Mouse (Mus musculus) embryonic fibroblast, embryonic 13.5 days (primary cell): ENCODE results near the gene Parp9. TPM values are rescaled to one million over a fixed set of nuclear protein-coding genes. Genes with fewer than 3 reads are reported as not detected.

Source experiments
- H3K27ac ChIP-seq: 2 replicates; pipeline ENCODE4 v1.5.1; 2012; ENCODE audit warnings: low read length, control low read depth, inconsistent platforms; ENCODE audit not compliant: insufficient read depth
- H3K4me1 ChIP-seq: 2 replicates; pipeline ENCODE4 v1.6.1; 2011; ENCODE audit warnings: low read length; ENCODE audit not compliant: control insufficient read depth, insufficient read depth
- H3K4me3 ChIP-seq: 2 replicates; pipeline ENCODE4 v1.5.1; 2011; ENCODE audit warnings: mild to moderate bottlenecking, control low read depth, low read length; ENCODE audit not compliant: insufficient read depth
- CTCF ChIP-seq: IDR thresholded peaks from 2 replicates; pipeline ENCODE4 v1.5.1; 2011; ENCODE audit warnings: mild to moderate bottlenecking, control low read depth, low read length, moderate library complexity, borderline replicate concordance; ENCODE audit not compliant: insufficient read depth
- POLR2A ChIP-seq: IDR thresholded peaks from 2 replicates; pipeline ENCODE4 v1.6.1; 2011; ENCODE audit warnings: low read depth, mild to moderate bottlenecking, control low read depth, low read length, moderate library complexity
- polyA plus RNA-seq: library from polyadenylated mRNA; stranded (reverse); fragments of >200 nt; gene quantifications from 2 replicates; pipeline ENCODE4 v1.2.4, GENCODE M21; 2011; ENCODE audit warnings: low read depth; ENCODE audit not compliant: missing spikeins, insufficient read length

Gene Parp9
- polyA plus RNA-seq, 1 experiment = 26.5 TPM

DNA sequence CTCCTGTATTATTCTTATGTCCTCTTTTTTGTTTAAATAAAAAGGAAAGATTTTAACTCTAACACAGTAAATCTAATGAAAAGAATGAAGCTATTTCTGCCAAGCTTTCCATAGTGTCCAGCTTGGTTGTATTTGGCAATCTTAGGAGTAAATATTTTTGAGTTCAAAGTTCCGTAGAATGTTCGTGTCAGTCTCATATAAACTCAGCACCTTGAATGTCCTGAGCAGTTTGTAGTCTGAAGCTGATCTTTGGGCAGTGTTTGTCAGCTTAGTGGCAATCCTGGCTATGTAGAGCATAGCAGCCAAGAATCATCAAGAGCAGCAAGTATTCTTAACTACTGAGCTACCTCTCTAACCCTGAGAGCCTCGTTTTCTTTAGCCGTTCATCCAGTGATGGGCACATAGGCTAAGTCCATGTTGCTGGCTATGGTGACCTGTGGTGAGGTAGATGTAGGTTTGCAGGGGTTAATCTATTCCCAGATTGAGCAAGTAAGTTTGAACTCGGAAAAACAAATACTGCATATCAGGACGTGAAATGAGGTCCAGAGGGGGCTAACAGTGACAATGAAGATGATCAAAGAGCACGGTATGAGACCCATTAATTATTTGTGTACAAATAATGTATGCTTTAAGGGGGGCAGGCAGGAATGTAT is 14.6 kb upstream of the Parp9 start:
- H3K4me3 ChIP-seq = no peak overlapping the region
- H3K27ac ChIP-seq = no peak overlapping the region
- TF ChIP-seq CTCF (no peak), POLR2A (no peak)
- no peaks in the 10 kb centered on the region for H3K4me1 ChIP-seq

DNA sequence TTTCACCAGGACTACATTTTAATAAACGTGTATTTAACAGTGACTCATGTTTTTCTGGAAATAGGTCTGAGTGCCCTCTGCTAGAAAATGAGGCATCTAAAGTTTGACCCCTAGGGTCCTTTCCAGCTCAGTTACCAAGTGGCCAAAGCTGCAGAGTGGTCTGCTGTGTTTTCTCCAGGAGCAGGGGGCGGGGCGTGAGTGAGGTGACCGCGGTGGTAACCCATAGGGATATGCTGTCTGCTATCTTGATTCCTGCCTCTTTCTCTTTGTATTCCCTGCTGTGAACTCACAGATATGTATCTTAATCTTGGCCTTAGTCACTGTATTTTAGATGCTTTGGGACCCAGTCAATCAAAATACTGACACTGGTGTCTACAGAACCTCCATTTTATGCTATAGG is 13.9 kb upstream of the Parp9 start:
- no peaks in the 10 kb centered on the region for H3K4me1 ChIP-seq
- no peak overlapping the region for H3K27ac ChIP-seq
- TF ChIP-seq CTCF = no peak
- TF ChIP-seq POLR2A = no peak
- H3K4me3 ChIP-seq = no peak overlapping the region

DNA sequence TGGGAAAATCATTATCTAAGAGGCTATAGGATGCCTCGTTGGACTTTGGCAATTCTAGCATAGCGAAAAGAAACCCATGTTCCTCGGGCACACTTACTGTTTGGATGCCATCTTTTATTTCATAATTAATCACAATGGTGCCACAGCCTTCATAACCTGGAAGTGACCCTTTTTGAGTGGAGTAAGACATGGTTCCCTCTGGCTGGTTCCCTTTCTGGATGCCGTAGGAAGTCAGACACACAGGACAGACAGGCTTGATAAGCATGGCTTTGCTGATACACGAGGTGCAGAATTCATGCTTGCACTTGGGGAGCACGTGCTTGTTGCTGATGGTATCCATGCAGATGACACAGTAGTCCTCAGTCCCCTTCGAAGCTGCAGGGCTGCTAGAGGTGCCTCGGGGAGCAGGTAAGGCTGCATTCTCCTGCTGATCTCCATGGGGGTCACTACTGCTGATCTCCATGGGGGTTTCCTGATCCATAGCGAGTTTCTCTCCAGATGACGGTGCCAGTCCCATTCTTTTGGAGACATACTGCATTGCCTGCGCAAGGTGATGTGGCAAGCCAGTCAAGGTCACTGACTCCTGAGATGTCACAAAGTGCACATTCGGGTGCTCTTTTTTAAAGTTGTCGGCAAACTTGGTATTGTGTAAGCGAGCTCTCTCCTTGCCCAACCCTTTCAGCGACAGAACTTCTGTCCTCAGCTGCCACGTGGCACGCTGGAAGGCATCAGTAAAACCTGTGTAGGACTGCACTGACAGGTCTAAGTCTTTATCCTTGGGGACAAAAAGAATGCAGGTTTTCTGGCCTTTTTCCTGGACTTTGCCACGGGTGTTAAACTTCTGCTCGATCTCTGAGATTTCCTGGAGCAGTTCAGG is 5.9 kb upstream of the Parp9 start:
- no peak for TF ChIP-seq POLR2A
- no peak for TF ChIP-seq CTCF
- Histone ChIP-seq H3K27ac (no peak overlapping the region), H3K4me3 (no peak overlapping the region), H3K4me1 (no peaks in the 10 kb centered on the region; the same call in 1 of the 2 replicates)

DNA sequence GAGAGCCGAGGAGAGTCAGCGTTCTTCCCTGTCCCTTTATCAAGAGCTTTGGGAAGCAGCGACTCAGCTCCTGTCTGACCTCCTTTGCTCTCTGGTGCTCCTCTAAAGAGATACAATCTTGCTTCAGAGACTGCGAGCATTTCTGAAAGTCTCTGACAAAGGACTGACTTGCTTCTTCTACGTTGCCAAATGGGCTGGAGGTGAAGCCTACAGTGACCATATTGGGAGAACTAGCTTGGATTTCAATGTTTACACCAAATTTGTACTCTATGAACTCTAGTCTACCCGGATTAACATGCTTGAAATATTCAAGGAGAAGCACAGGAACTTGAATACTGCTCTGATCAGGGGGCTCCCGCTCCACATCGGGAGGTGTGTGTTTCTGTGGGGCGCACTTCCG is 5.1 kb upstream of the Parp9 start:
- Histone ChIP-seq H3K4me3 (no peak overlapping the region), H3K4me1 (no peaks in the 10 kb centered on the region; the same call in 1 of the 2 replicates), H3K27ac (no peak overlapping the region)
- TF ChIP-seq CTCF (no peak), POLR2A (no peak)

DNA sequence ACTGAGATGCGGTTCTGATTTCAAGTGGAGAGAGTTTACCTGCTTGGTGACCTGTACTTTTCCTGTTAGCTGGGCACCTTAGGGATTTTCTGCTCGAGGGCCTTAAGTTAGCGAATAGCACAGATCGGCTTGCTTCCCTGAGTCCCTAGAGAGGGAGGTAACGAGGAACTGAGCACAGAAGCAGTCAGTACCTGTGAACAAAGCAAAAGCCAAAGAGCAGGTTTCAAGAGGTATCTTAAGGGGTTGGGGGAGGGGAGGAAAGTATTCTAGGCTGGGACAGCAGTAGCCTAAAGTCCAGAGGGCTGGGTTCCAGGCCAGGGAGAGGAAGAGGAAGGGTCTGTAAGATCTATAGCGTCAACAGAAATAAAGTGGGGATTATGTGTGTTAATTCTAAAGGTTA is 991 bp downstream of the Parp9 start:
- Histone ChIP-seq H3K27ac (peak overlapping the region; percentile 55), H3K4me1 (no peaks in the 10 kb centered on the region; the same call in 1 of the 2 replicates), H3K4me3 (peak overlapping the region; percentile 79)
- TF ChIP-seq POLR2A = no peak
- TF ChIP-seq CTCF = no peak

DNA sequence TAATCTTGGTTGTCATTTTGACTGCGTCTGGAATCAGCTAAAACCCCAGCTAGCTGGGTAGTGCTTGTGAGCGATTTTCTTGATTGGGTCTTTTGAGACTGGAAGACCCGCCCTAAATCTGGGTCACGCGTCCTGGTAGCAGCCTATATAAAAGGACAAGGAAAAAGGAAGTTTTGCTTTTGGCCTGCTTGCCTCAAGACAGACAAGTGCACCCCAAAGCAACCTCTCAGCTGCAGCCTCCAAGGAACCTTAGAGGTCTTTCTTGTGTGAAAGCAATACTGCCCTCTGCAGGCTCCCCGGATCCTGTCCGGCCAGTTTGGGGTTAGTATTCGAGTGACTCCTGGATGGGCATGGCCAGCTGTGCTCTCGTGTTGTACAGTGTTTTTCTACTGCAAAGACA is 1.4 kb downstream of the Parp9 start:
- H3K4me3 ChIP-seq = peak overlapping the region; percentile 79; the same call in 1 of the 2 replicates
- H3K4me1 ChIP-seq = no peaks in the 10 kb centered on the region; the same call in 1 of the 2 replicates
- H3K27ac ChIP-seq = peak overlapping the region; percentile 55; the same call in 1 of the 2 replicates
- TF ChIP-seq CTCF (0 out of 2 replicates have a peak, but pooled peaks have one; percentile 10), POLR2A (peak; percentile 84)

DNA sequence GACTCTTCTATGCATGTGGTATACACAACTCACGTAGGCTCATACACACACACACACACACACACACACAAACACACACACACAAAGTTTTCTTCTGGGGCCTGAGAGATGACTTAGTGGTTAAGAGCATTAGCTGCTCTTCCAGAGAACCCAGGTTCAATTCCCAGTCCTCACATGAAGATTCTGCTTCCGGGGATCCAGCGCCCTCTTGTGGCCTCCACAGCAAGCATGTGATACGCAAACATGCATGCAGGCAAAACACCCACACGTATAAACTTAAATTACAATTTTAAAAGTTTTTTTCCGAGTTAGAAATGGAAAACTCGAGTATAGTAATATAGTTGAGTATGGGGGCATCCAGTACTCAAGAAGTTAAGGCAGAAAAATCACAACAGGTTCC is 3.1 kb downstream of the Parp9 start:
- no peak for TF ChIP-seq POLR2A
- no peak; the same call in 1 of the 2 replicates for TF ChIP-seq CTCF
- no peak overlapping the region for H3K27ac ChIP-seq
- no peak overlapping the region for H3K4me3 ChIP-seq
- H3K4me1 ChIP-seq = no peaks in the 10 kb centered on the region; the same call in 1 of the 2 replicates

DNA sequence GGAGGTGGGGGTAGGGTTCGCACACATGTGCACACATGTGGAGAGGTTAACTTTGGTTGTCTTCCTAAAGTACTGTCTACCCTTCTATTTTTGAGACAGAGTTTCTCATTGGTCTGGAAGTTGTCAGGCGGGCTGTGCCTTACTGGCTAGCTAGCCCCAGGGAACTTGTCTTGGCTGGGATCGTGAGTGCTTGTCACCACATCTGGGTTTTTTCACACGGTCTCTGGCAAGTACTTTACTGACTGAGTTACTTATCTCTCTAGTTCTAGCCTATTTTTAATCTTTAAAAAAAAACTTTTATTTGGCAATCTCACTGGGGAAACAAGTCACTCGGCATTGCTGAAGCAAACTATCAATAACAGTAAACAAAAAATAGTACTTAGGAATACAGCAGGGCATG is 11.0 kb downstream of the Parp9 start:
- no peak for TF ChIP-seq CTCF
- TF ChIP-seq POLR2A = no peak
- H3K27ac ChIP-seq = no peak overlapping the region
- no peaks in the 10 kb centered on the region for H3K4me1 ChIP-seq
- H3K4me3 ChIP-seq = no peak overlapping the region

DNA sequence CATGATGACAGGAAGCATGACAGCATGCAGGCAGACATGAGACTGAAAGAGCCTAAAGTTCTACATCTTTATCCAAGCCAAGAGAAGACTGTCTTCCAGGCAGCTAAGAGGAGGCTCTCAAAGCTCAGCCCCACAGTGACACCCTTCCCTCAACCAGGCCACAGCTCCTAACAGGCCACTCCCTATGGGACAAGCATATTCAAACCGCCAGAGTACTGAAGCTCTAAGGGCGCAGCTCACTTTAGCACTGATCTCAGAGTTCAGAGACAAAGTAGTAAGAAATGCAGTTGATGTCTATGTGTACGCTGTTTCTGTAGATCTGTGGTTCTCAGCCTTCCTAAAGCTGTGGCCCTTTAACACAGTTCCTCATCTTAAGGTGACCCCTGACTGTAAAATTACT is 12.9 kb downstream of the Parp9 start:
- TF ChIP-seq CTCF = no peak
- TF ChIP-seq POLR2A = no peak
- no peak overlapping the region for H3K4me3 ChIP-seq
- no peak overlapping the region for H3K27ac ChIP-seq
- H3K4me1 ChIP-seq = no peaks in the 10 kb centered on the region
